Mouse (Mus musculus): Measurements from ENCODE around the gene Khdc4. TPM values are rescaled to one million over a fixed set of nuclear protein-coding genes. Genes with fewer than 3 reads are reported as not detected.

The Khdc4 gene
- polyA plus RNA-seq, 1 experiment from 2014 or later: 120 TPM

GRCm38 (mm10) chr3:88683814-88684213, 1.8 kb upstream of the Khdc4 start:
- Histone ChIP-seq H3K36me3 (peaks cover 7% of the 10 kb centered on the region), H3K4me2 (replicated peaks) (no peak overlapping the region), H3K9me3 (no peaks in the 10 kb centered on the region), H3K27ac (no peak overlapping the region), H3K27me3 (replicated peaks) (no peaks in the 10 kb centered on the region), H3K4me1 (peaks cover 15% of the 10 kb centered on the region), H3K9ac (no peak overlapping the region), H3K4me3 (no peak overlapping the region)
- no peak for ATAC-seq (ENCODE audit: low FRiP score, low read depth)
- WGBS: 93% methylated on average over 2 of the region's 2 CpGs

- Histone ChIP-seq H3K4me2 (replicated peaks) (peak overlapping the region; percentile 78), H3K4me1 (peaks cover 15% of the 10 kb centered on the region), H3K9ac (no peak overlapping the region), H3K27ac (no peak overlapping the region), H3K36me3 (peaks cover 13% of the 10 kb centered on the region), H3K4me3 (no peak overlapping the region), H3K9me3 (no peaks in the 10 kb centered on the region), H3K27me3 (replicated peaks) (no peaks in the 10 kb centered on the region)
- WGBS: 67% methylated on average over 8 of the region's 8 CpGs
- no peak for ATAC-seq (ENCODE audit: low FRiP score, low read depth)
Observed at GRCm38 (mm10) chr3:88684236-88684979, 1.2 kb upstream of the Khdc4 start.

- under 1% methylated on average over 45 of the region's 45 CpGs for WGBS
- H3K9ac ChIP-seq: peak overlapping the region; percentile 96
- H3K9me3 ChIP-seq: no peaks in the 10 kb centered on the region
- H3K4me1 ChIP-seq: peaks cover 15% of the 10 kb centered on the region
- ATAC-seq (ENCODE audit: low FRiP score, low read depth): peak; percentile 79
- H3K4me3 ChIP-seq: peak overlapping the region; percentile 92
- H3K27me3 ChIP-seq (replicated peaks): no peaks in the 10 kb centered on the region
- H3K36me3 ChIP-seq: peaks cover 29% of the 10 kb centered on the region
- peak overlapping the region; percentile 92 for H3K27ac ChIP-seq
- peak overlapping the region; percentile 78 for H3K4me2 ChIP-seq (replicated peaks)
Observed at GRCm38 (mm10) chr3:88685958-88686451, 402 bp downstream of the Khdc4 start.

GRCm38 (mm10) chr3:88686734-88687611, 1.4 kb downstream of the Khdc4 start:
- H3K4me1 ChIP-seq: peaks cover 15% of the 10 kb centered on the region
- WGBS: 56% methylated on average over 13 of the region's 13 CpGs

GRCm38 (mm10) chr3:88689079-88689478, 3.5 kb downstream of the Khdc4 start:
- peaks cover 15% of the 10 kb centered on the region for H3K4me1 ChIP-seq
- no peak overlapping the region for H3K4me2 ChIP-seq (replicated peaks)
- no peak overlapping the region for H3K9ac ChIP-seq
- peaks cover 55% of the 10 kb centered on the region for H3K36me3 ChIP-seq
- H3K9me3 ChIP-seq: no peaks in the 10 kb centered on the region
- no peak overlapping the region for H3K4me3 ChIP-seq
- no peak for ATAC-seq (ENCODE audit: low FRiP score, low read depth)
- H3K27me3 ChIP-seq (replicated peaks): no peaks in the 10 kb centered on the region
- no peak overlapping the region for H3K27ac ChIP-seq
- WGBS: 94% methylated on average over 5 of the region's 5 CpGs

More at GRCm38 (mm10) chr3:88686734-88687611, 1.4 kb downstream of the Khdc4 start:
- peak overlapping the region; percentile 92 for H3K4me3 ChIP-seq
- ATAC-seq (ENCODE audit: low FRiP score, low read depth): no peak
- peak overlapping the region; percentile 96 for H3K9ac ChIP-seq
- H3K36me3 ChIP-seq: peaks cover 37% of the 10 kb centered on the region
- H3K27ac ChIP-seq: no peak overlapping the region
- H3K4me2 ChIP-seq (replicated peaks): peak overlapping the region; percentile 78
- H3K27me3 ChIP-seq (replicated peaks): no peaks in the 10 kb centered on the region
- H3K9me3 ChIP-seq: no peaks in the 10 kb centered on the region

GRCm38 (mm10) chr3:88695545-88695944, 9.9 kb downstream of the Khdc4 start:
- no peak overlapping the region for H3K9ac ChIP-seq
- ATAC-seq (ENCODE audit: low FRiP score, low read depth): no peak

GRCm38 (mm10) chr3:88698051-88698450, 12.4 kb downstream of the Khdc4 start:
- Histone ChIP-seq H3K4me1 (no peaks in the 10 kb centered on the region), H3K9me3 (no peaks in the 10 kb centered on the region), H3K9ac (no peak overlapping the region), H3K4me2 (replicated peaks) (no peak overlapping the region), H3K27ac (no peak overlapping the region), H3K36me3 (peaks cover 92% of the 10 kb centered on the region), H3K27me3 (replicated peaks) (no peaks in the 10 kb centered on the region), H3K4me3 (no peak overlapping the region)
- 100% methylated on average over 1 of the region's 1 CpGs for WGBS
- no peak for ATAC-seq (ENCODE audit: low FRiP score, low read depth)

More at GRCm38 (mm10) chr3:88695545-88695944, 9.9 kb downstream of the Khdc4 start:
- no peak overlapping the region for H3K4me3 ChIP-seq
- no peak overlapping the region for H3K27ac ChIP-seq
- H3K4me1 ChIP-seq: no peaks in the 10 kb centered on the region
- H3K4me2 ChIP-seq (replicated peaks): no peak overlapping the region
- H3K27me3 ChIP-seq (replicated peaks): no peaks in the 10 kb centered on the region
- peaks cover 94% of the 10 kb centered on the region for H3K36me3 ChIP-seq
- no peaks in the 10 kb centered on the region for H3K9me3 ChIP-seq

- H3K4me1 ChIP-seq: no peaks in the 10 kb centered on the region
- no peak overlapping the region for H3K27ac ChIP-seq
- ATAC-seq (ENCODE audit: low FRiP score, low read depth): no peak
- H3K36me3 ChIP-seq: peaks cover 91% of the 10 kb centered on the region
- H3K27me3 ChIP-seq (replicated peaks): no peaks in the 10 kb centered on the region
- no peaks in the 10 kb centered on the region for H3K9me3 ChIP-seq
- no peak overlapping the region for H3K4me3 ChIP-seq
- 98% methylated on average over 6 of the region's 6 CpGs for WGBS
- H3K4me2 ChIP-seq (replicated peaks): no peak overlapping the region
- H3K9ac ChIP-seq: no peak overlapping the region
Observed at GRCm38 (mm10) chr3:88698834-88699233, 13.2 kb downstream of the Khdc4 start.

- Histone ChIP-seq H3K9me3 (no peaks in the 10 kb centered on the region), H3K4me1 (no peaks in the 10 kb centered on the region), H3K4me2 (replicated peaks) (no peak overlapping the region), H3K9ac (no peak overlapping the region), H3K27ac (no peak overlapping the region), H3K4me3 (no peak overlapping the region), H3K27me3 (replicated peaks) (no peaks in the 10 kb centered on the region), H3K36me3 (peaks cover 89% of the 10 kb centered on the region)
- no peak for ATAC-seq (ENCODE audit: low FRiP score, low read depth)
- WGBS: 95% methylated on average over 3 of the region's 3 CpGs
Observed at GRCm38 (mm10) chr3:88700247-88700646, 14.6 kb downstream of the Khdc4 start.

- no peak overlapping the region for H3K4me2 ChIP-seq (replicated peaks)
- H3K4me1 ChIP-seq: no peaks in the 10 kb centered on the region
- H3K9me3 ChIP-seq: no peaks in the 10 kb centered on the region
- no peak for ATAC-seq (ENCODE audit: low FRiP score, low read depth)
- no peak overlapping the region for H3K4me3 ChIP-seq
- no peak overlapping the region for H3K9ac ChIP-seq
- H3K27me3 ChIP-seq (replicated peaks): no peaks in the 10 kb centered on the region
- no peak overlapping the region for H3K27ac ChIP-seq
- peaks cover 83% of the 10 kb centered on the region for H3K36me3 ChIP-seq
- 85% methylated on average over 3 of the region's 3 CpGs for WGBS
Observed at GRCm38 (mm10) chr3:88701222-88701621, 15.6 kb downstream of the Khdc4 start.

- ATAC-seq (ENCODE audit: low FRiP score, low read depth): no peak
- Histone ChIP-seq H3K9me3 (no peaks in the 10 kb centered on the region), H3K4me1 (peaks cover 4% of the 10 kb centered on the region; the same call in 1 of the 2 replicates), H3K27me3 (replicated peaks) (no peaks in the 10 kb centered on the region), H3K9ac (no peak overlapping the region), H3K4me3 (no peak overlapping the region), H3K4me2 (replicated peaks) (no peak overlapping the region), H3K36me3 (peaks cover 52% of the 10 kb centered on the region), H3K27ac (no peak overlapping the region)
- 95% methylated on average over 4 of the region's 4 CpGs for WGBS
Observed at GRCm38 (mm10) chr3:88713709-88714108, 28.1 kb downstream of the Khdc4 start.

GRCm38 (mm10) chr3:88714725-88715124, 29.1 kb downstream of the Khdc4 start:
- WGBS: 81% methylated on average over 2 of the region's 2 CpGs
- no peak for ATAC-seq (ENCODE audit: low FRiP score, low read depth)
- H3K27me3 ChIP-seq (replicated peaks): no peaks in the 10 kb centered on the region
- H3K36me3 ChIP-seq: peaks cover 54% of the 10 kb centered on the region
- H3K9me3 ChIP-seq: no peaks in the 10 kb centered on the region
- no peak overlapping the region for H3K9ac ChIP-seq
- no peak overlapping the region for H3K4me3 ChIP-seq
- H3K4me1 ChIP-seq: peaks cover 4% of the 10 kb centered on the region; the same call in 1 of the 2 replicates
- no peak overlapping the region for H3K4me2 ChIP-seq (replicated peaks)
- no peak overlapping the region for H3K27ac ChIP-seq
